Mouse (Mus musculus): ENCODE results near the gene Kidins220.

Gene Kidins220

GRCm38 (mm10) chr12:25089433-25089832 lies 114.7 kb downstream of the Kidins220 start:
- no peak for DNase-seq (ENCODE audit: low spot score in 2 of 2)

DNA sequence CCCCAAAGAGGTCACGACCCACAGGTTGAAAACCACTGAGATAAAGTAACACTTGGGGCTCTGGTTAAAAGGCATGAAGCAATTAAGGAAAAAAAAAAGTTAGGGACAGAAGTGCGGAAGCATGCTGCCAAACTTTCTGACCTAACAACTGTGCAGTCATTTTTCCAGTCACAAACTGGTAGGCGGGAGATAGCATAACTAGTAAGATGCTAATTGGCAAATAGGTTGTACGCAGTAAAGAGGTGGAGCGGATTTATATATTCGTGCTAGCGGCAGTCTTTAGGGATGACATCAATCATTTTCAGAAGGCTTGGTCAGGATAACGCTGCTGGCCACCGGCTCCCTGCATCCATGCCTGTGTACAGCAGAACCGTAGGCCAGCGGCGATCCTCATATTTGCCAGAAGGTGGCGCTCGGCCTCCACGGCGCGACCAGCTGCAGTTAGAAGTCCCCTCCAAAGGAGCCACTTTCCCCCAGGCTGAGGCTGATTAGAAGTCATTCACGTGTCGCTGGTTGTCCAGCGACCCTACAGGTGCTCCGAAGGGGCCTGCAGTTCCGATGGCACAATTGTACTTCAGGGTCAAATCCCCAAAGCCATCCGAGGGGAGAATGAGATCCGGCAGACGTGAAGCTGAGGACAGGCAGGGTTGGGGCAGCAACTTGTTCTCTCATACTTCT lies 117.4 kb downstream of the Kidins220 start:
- DNase-seq (ENCODE audit: low spot score in 2 of 2), result peak; percentile 87

GRCm38 (mm10) chr12:25092751-25093211 lies 118.1 kb downstream of the Kidins220 start:
- peak in 1 of 2 experiments; percentile 38 for DNase-seq (ENCODE audit: low spot score in 2 of 2)

DNA sequence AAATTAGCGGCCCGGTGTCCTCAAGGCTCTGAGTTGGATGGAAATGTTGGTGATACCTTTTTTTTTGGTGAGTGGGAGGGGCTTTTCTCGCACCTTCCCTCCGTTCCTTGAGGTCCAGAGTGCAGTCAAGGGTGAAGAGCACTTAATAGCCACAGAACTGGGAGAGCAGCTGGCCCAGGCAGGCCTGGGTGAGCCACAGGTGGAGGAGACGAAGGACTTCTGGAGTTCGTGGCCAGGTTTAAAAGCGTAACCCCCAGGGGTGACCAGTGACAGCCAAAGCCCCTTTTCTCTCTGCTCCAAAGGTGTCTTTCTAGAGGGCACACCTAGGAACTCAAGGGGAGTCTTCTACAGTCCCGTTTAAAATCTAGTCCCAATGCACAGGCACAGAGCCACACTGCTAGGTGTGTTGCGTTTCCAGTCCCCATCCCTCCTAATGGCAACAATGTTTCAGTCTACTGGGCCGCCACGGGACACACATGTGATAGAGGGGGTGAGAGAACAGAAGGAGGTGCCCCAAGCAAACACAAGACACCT lies 118.6 kb downstream of the Kidins220 start:
- DNase-seq (ENCODE audit: low spot score in 2 of 2), result peak in 1 of 2 experiments; percentile 23

GRCm38 (mm10) chr12:25094621-25095521 lies 120.1 kb downstream of the Kidins220 start:
- DNase-seq (ENCODE audit: low spot score in 2 of 2), result no peak

GRCm38 (mm10) chr12:25095538-25095937 lies 120.8 kb downstream of the Kidins220 start:
- DNase-seq (ENCODE audit: low spot score in 2 of 2), result no peak

GRCm38 (mm10) chr12:25095974-25096639 lies 121.4 kb downstream of the Kidins220 start:
- DNase-seq (ENCODE audit: low spot score in 2 of 2), result peak; percentile 95 to 97

DNA sequence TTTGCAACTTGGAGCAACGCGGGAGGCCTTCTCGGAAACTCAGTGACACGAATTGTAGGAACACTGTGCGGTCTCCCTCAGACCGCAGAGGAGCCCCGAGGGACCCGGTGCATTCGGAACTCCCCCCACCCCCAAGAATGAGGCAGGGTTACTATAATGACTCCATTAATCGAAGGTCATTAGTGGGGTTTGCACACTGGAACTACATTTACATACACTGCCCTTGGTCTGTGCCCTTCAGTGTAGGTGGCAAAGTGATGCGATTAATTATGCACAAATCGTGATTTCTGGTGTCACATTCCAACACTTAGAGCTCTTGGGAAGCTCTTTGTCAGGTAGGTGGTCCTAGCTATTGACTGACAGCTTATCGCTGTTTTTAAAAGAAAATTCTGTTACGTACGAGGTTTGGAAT lies 121.9 kb downstream of the Kidins220 start:
- DNase-seq (ENCODE audit: low spot score in 2 of 2), result no peak

GRCm38 (mm10) chr12:25097052-25097209 lies 122.2 kb downstream of the Kidins220 start, which contains the start of gene Id2:
Gene Id2 (minus strand): TSS chr12:25097140.
- DNase-seq (ENCODE audit: low spot score in 2 of 2), result no peak

DNA sequence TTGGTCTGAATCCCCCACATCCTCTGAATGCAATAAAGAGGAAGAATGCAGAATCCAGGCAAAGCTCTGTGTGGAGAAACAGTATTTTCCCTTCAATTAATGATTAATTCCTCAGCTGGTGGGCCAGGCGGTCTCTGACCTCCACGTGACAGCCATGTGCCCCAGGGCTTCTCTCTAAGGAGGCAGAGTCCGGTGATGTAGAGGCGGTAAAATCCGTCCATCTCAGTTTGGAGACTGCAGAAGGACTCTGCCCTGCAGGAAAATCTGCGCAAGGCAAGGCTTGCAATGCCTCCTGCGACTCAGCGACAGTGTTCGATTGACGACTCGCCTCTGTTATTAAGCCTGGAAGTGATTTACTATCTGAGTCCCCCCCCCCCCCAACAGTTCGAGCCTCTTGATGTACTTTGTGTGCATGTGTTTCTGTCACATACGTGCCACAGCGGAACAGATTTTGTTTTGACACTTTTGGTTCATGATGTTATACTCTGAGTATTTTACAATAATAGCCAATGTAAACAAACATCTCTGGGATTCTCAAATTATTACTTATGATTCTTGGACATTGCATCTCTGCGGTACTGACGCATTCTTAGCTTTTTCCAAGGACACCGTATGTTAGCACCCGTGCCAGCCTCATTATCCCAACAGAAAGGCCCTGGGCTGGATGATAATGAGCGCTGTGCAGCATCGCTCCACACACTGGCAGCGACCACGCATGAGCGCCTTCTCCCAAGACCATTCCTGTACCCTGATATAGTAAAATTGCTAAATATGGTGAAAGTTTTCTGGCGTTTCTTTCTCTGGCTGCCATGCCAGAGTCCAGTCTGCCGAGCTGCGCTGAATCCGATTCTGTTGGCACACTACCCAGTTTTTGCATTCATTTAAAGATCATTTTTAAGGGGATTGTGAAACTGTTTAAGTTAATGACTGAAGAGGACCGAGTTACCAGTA lies 122.8 kb downstream of the Kidins220 start:
- peak in 1 of 2 experiments; percentile 28 for DNase-seq (ENCODE audit: low spot score in 2 of 2)

GRCm38 (mm10) chr12:25098161-25098550 lies 123.4 kb downstream of the Kidins220 start:
- no peak for DNase-seq (ENCODE audit: low spot score in 2 of 2)

DNA sequence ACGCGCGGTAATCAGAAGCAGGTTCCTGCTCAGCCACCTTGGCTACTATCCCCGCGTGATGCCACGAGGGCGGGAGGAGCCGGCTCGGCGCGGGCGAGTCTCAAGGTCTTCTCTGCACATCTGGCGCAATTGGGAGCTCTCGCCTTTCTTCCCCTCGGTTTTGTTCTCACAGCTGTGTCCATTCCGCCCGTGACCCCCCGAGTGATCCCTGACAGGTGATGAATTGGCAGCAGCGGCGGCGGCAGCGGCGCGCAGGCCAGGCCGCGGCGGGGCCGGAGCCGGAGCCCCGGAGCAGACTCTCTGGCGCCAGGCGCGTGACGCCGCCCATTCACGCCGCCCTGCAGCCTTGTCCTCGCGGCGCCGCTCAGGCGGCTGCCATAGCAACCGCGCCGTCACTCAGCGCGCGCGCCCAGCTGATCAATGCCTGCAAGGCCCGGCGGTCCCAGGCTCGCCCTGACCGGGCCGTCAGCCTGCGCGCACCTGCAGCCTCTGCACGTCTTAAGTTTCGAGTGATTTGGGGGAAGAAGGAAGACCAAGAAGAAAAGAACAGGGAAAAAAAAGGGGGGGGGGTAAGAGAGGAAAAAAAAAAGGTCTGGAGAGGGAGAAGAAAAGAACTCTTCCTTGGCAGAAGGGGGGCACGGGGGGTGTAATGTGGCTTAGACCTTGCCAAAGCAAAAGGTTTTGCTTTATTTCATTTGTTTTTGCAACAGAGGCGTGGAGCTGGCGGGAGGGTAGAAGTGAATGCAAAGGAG lies 124.0 kb downstream of the Kidins220 start:
- DNase-seq (ENCODE audit: low spot score in 2 of 2), result peak; percentile 85 to 86

- peak in 1 of 2 experiments; percentile 32 for DNase-seq (ENCODE audit: low spot score in 2 of 2)
These were observed 124.5 kb downstream of the Kidins220 start for GRCm38 (mm10) chr12:25099313-25099562.

DNA sequence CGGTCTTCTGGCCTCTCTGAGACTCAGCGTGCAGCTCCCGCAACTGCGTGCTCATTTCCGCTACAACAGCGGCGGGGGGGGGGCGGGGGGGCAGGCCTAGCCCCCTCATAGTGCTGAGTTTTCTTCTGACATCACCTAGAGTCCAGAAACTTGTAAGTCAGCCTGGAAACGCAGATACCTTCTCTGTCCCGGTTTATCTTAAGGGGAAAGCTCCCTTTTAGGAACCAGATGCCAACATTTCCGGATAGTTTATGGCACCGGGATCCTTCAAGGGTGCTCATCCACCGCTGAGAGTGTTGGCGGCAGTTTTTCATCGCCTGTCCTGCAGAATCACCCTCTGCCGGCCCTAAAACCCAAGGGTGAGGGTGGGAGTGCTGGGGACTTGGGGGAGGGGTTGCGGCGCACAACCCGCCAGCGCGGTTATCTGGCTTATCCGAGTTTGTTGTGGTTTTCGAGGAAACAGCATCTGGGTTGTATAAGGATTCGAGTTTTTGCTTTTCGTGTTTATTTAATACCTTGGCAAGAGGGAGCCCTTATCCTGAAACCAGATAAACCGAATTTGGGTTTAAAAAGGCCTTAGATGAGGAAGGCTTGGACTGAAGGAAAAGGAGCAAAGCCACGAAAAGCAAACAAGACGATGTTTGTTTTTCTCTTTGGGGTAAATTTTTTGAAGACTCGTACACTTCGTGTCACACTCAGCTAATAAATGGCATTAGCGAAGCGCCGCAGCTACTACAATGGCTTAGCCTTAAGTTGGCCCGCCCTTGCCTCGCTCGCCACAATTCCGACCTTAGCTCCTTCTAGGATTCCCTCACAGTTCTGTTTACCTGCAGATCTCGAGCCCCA lies 125.1 kb downstream of the Kidins220 start:
- DNase-seq (ENCODE audit: low spot score in 2 of 2), result peak in 1 of 2 experiments; percentile 17

DNA sequence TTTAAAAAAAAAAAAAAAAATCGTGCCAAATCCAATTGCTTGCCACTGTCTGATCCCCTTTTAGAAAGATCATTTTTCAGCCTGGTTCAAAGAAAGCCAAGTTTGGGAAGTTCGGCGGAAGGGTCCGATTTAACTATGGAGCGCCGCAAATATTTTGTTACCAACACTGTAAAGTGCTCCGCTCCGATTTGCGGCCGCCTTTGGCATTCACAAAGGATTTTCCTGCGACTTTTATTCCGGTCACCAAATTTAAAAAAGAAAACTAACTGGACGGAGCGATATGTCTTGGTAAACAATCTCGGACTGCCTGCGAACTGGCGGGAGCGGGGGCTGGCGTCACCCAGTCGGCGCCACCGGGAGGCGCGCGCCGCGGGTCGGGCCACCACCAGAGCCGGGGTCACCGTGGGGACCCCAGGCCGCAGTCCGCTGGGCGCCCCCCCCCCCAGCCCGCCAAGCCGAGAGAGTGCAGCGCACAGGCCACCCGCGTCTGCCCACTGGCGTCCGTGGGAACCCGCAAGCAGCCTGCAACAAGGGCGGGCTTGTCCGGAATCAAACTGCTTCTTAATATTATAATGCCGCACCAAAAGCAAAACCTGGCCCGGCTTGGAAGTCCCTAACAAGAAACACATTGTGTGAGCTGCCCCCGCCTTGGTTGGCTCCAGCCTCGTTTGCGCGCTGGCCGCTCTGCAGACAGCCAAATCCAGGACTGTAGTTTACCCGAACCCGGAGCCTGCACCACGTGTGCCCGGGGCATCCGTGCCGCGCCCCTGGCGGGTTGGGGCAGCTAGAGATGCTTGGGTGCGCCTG lies 125.9 kb downstream of the Kidins220 start:
- peak in 1 of 2 experiments; percentile 28 for DNase-seq (ENCODE audit: low spot score in 2 of 2)

- DNase-seq (ENCODE audit: low spot score in 2 of 2), result no peak
These were observed 126.7 kb downstream of the Kidins220 start for GRCm38 (mm10) chr12:25101389-25101788.

DNA sequence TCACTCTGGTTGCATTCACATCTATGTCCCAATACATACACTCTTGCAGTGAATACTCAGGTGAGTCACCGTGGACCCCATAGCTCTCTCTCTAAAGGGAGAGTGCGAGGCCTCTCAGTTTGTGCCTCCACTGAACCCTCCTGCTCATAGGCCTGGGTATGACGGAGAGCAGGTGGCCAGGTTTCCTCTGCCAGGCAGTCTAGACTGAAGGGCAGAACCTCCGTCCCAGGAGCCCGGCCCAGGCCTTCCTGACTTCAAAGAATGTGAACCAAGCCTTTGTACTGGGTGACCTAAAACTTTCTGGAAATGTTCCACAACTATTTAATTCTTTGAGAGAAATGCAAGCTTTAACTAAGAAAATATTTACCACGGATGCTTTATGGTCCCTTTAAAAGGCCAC lies 129.2 kb downstream of the Kidins220 start:
- no peak for DNase-seq (ENCODE audit: low spot score in 2 of 2)

DNA sequence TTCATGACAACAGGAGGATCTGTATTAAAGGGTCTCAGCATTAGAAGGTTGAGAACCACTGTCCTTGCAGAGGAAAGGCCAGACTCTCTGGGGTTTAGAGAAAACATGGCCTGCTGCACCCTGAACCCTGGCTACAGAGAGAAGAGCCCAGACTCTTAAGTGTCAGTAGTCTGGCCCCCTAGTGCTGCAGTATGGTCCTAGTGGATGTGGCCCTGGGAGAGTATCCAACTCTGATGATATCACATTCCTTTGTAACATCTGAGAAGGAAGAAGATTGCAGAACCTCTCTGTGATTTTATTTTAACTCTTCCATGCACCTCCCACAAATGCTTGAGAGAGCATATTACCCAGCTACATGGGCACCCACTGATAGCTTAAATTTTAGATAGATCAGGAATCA lies 129.8 kb downstream of the Kidins220 start:
- no peak for DNase-seq (ENCODE audit: low spot score in 2 of 2)

GRCm38 (mm10) chr12:25108865-25109264 lies 134.1 kb downstream of the Kidins220 start:
- DNase-seq (ENCODE audit: low spot score in 2 of 2), result no peak
